Mouse (Mus musculus) liver, embryonic 14.5 days (tissue): ENCODE results near the gene Zfp553.

Source experiments
- CTCF ChIP-seq: IDR thresholded peaks from 2 replicates; pipeline ENCODE4 v1.5.1; 2016; ENCODE audit warnings: antibody characterized with exemption, low read depth, control low read depth
- EP300 ChIP-seq: IDR thresholded peaks from 2 replicates; pipeline ENCODE4 v1.6.1; 2016; ENCODE audit warnings: antibody characterized with exemption, low read depth

DNA sequence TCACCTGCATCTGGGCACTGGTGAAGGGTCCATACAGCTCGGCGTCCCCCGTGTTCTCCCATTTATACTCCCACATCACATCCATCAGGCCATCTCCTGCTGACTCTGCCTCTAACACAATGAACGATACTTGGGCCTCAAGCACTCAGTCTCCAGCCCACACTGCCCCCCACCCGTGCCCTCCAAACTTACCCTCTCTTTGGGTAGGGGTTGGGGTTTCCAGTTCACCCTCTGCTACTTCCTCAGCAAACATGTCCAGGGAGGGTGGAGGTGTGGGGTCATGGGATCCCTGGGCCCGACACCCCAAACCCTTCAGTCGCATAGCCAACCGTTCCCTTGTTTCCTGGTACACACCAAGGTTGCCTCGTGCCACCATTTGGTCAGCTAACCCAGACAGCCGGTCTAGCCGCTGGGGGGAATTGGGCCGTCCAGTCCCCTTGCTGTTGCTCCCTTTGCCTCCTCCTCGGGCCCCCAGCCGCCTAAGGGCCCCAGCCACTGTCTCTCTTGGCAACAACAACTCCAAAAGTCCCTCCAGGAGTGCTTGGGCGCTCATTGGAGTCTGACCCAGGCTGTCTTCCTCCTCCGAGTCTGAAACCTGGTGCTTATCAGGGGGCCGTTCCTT is 38.7 kb upstream of the Zfp553 start:
- TF ChIP-seq CTCF (no peak), EP300 (no peak)
